Mouse (Mus musculus): ENCODE results near the gene Phf23.

GRCm38 (mm10) chr11:69983377-69983776 lies 12.2 kb upstream of the Phf23 start:
- TF ChIP-seq POLR2A (IDR thresholded peaks at IDR 0.05; ENCODE audit: control insufficient read depth, low read depth, low read length) (no peak), CTCF (IDR thresholded peaks at IDR 0.05; ENCODE audit: control insufficient read depth, insufficient read depth, insufficient replicate concordance, low read depth, low read length) (no peak)

All from testis, adult 2 months (tissue).